Mouse (Mus musculus) MEL (cell line): Measurements from ENCODE around the gene Dock1. TPM values are rescaled to one million over a fixed set of nuclear protein-coding genes. Genes with fewer than 3 reads are reported as not detected.

Experiments
- DNase-seq: peaks from one replicate; pipeline ENCODE4 v3.0.0; 2011; ENCODE audit warnings: low read depth, low spot score
- H3K27ac ChIP-seq: 2 replicates; pipeline ENCODE4 v1.5.1; 2012; ENCODE audit warnings: low read depth, mild to moderate bottlenecking, control low read depth, low read length, moderate library complexity; ENCODE audit not compliant: control insufficient read depth
- H3K27me3 ChIP-seq, 2 experiments: fragments of 150-350 bp in 1 of 2; sonication (generic) in 1 of 2; 2 replicates each; pipeline ENCODE4 v1.6.1; 2012; ENCODE audit warnings: low read length in 2 of 2, mild to moderate bottlenecking in 2 of 2, improper control_type of control experiment in 1 of 2, moderate library complexity in 1 of 2; ENCODE audit not compliant: insufficient read depth in 2 of 2, control insufficient read depth in 1 of 2
- H3K36me3 ChIP-seq, 2 experiments: 2 replicates each; pipeline ENCODE4 v1.6.1; 2012 to 2014; ENCODE audit warnings: low read length in 2 of 2, improper control_type of control experiment in 1 of 2, inconsistent platforms in 1 of 2, mild to moderate bottlenecking in 1 of 2; ENCODE audit not compliant: insufficient read depth in 2 of 2, control insufficient read depth in 1 of 2
- H3K4me1 ChIP-seq, 2 experiments: fragments of 150-350 bp in 1 of 2; sonication (generic) in 1 of 2; 2 replicates each; pipeline ENCODE4 v1.6.1; 2012; ENCODE audit warnings: low read length in 2 of 2, improper control_type of control experiment in 1 of 2, mild to moderate bottlenecking in 1 of 2; ENCODE audit not compliant: insufficient read depth in 2 of 2, control insufficient read depth in 1 of 2
- H3K4me3 ChIP-seq, 2 experiments: fragments of 150-350 bp in 1 of 2; sonication (generic) in 1 of 2; 2 replicates each; pipeline ENCODE4 v1.5.1; 2012; ENCODE audit warnings: low read depth in 2 of 2, low read length in 2 of 2, mild to moderate bottlenecking in 2 of 2, moderate library complexity in 2 of 2, control low read depth in 1 of 2, improper control_type of control experiment in 1 of 2; ENCODE audit not compliant: control insufficient read depth in 1 of 2, insufficient read depth in 1 of 2
- H3K79me2 ChIP-seq: 2 replicates; pipeline ENCODE4 v1.6.1; 2012; ENCODE audit warnings: mild to moderate bottlenecking, low read length, moderate library complexity; ENCODE audit not compliant: control insufficient read depth, poor library complexity, insufficient read depth
- H3K9ac ChIP-seq: 2 replicates; pipeline ENCODE4 v1.6.1; 2012; ENCODE audit warnings: low read depth, mild to moderate bottlenecking, control low read depth, low read length, moderate library complexity; ENCODE audit not compliant: control insufficient read depth, poor library complexity, severe bottlenecking
- H3K9me3 ChIP-seq: fragments of 150-350 bp; sonication (generic); replicated peaks from 2 replicates; pipeline ENCODE4 v1.6.1; 2012; ENCODE audit warnings: mild to moderate bottlenecking, low read length, improper control_type of control experiment, moderate library complexity; ENCODE audit not compliant: insufficient read depth
- CHD1 ChIP-seq: IDR thresholded peaks from 2 replicates; pipeline ENCODE4 v1.6.1; 2012; ENCODE audit warnings: low read depth, mild to moderate bottlenecking, inconsistent platforms, low read length, improper control_type of control experiment
- CHD2 ChIP-seq: IDR thresholded peaks from 2 replicates; pipeline ENCODE4 v1.6.1; 2011; ENCODE audit warnings: low read length, improper control_type of control experiment
- ETS1 ChIP-seq: IDR thresholded peaks from 2 replicates; pipeline ENCODE4 v1.6.1; 2012; ENCODE audit warnings: low read depth, mild to moderate bottlenecking, inconsistent platforms, low read length, improper control_type of control experiment, moderate library complexity
- GATA1 ChIP-seq: IDR thresholded peaks from 2 replicates; pipeline ENCODE4 v1.6.1; 2011; ENCODE audit warnings: low read depth, low read length, improper control_type of control experiment
- HCFC1 ChIP-seq: IDR thresholded peaks from 2 replicates; pipeline ENCODE4 v1.6.1; 2012; ENCODE audit warnings: low read depth, mild to moderate bottlenecking, inconsistent platforms, low read length, improper control_type of control experiment, moderate library complexity
- JUND ChIP-seq: IDR thresholded peaks from 2 replicates; pipeline ENCODE4 v1.6.1; 2011; ENCODE audit warnings: low read depth, mild to moderate bottlenecking, improper control_type of control experiment, low read length
- KAT2A ChIP-seq: conservative IDR thresholded peaks from 2 replicates; pipeline ENCODE4 v1.6.1; 2012; ENCODE audit warnings: low read depth, low read length, improper control_type of control experiment, inconsistent platforms
- MAFK ChIP-seq: IDR thresholded peaks from 2 replicates; pipeline ENCODE4 v1.6.1; 2011; ENCODE audit warnings: low read depth, mild to moderate bottlenecking, low read length, improper control_type of control experiment, borderline replicate concordance
- MAX ChIP-seq: IDR thresholded peaks from 2 replicates; pipeline ENCODE4 v1.6.1; 2011; ENCODE audit warnings: low read length, improper control_type of control experiment
- MXI1 ChIP-seq: IDR thresholded peaks from 2 replicates; pipeline ENCODE4 v1.6.1; 2011; ENCODE audit warnings: mild to moderate bottlenecking, low read depth, low read length, improper control_type of control experiment
- MYB ChIP-seq: IDR thresholded peaks from 2 replicates; pipeline ENCODE4 v1.6.1; 2011; ENCODE audit warnings: mild to moderate bottlenecking, low read depth, low read length, improper control_type of control experiment
- NELFE ChIP-seq: IDR thresholded peaks from 2 replicates; pipeline ENCODE4 v1.6.1; 2011; ENCODE audit warnings: low read depth, low read length, improper control_type of control experiment
- NRF1 ChIP-seq: IDR thresholded peaks from 2 replicates; pipeline ENCODE4 v1.6.1; 2014; ENCODE audit warnings: low read depth, mild to moderate bottlenecking, inconsistent platforms, low read length, improper control_type of control experiment, moderate library complexity; ENCODE audit not compliant: poor library complexity, insufficient read depth, severe bottlenecking
- POLR2A ChIP-seq, 2 experiments: IDR thresholded peaks; 2 replicates each; pipeline ENCODE4 v1.6.1; 2011 to 2012; ENCODE audit warnings: low read length in 2 of 2, mild to moderate bottlenecking in 2 of 2, control low read depth in 1 of 2, improper control_type of control experiment in 1 of 2, low read depth in 1 of 2, moderate library complexity in 1 of 2; ENCODE audit not compliant: control insufficient read depth in 1 of 2, insufficient read depth in 1 of 2, poor library complexity in 1 of 2
- POLR2AphosphoS2 ChIP-seq: IDR thresholded peaks from 2 replicates; pipeline ENCODE4 v1.6.1; 2011; ENCODE audit warnings: low read length, improper control_type of control experiment
- POLR2AphosphoS5 ChIP-seq: IDR thresholded peaks from 2 replicates; pipeline ENCODE4 v1.6.1; 2012; ENCODE audit warnings: low read depth, borderline replicate concordance, mild to moderate bottlenecking, inconsistent platforms, low read length, moderate library complexity, mixed read lengths
- RAD21 ChIP-seq: IDR thresholded peaks from 2 replicates; pipeline ENCODE4 v1.6.1; 2011; ENCODE audit warnings: mild to moderate bottlenecking, low read depth, low read length, improper control_type of control experiment
- SMC3 ChIP-seq: IDR thresholded peaks from 2 replicates; pipeline ENCODE4 v1.6.1; 2011; ENCODE audit warnings: low read depth, low read length, improper control_type of control experiment
- TAL1 ChIP-seq: IDR thresholded peaks from 2 replicates; pipeline ENCODE4 v1.6.1; 2012; ENCODE audit warnings: mild to moderate bottlenecking, inconsistent platforms, low read length, moderate library complexity, mixed read lengths
- TBP ChIP-seq: IDR thresholded peaks from 2 replicates; pipeline ENCODE4 v1.8.0; 2011; ENCODE audit warnings: low read depth, low read length, improper control_type of control experiment
- TCF12 ChIP-seq: IDR thresholded peaks from 2 replicates; pipeline ENCODE4 v1.6.1; 2014; ENCODE audit warnings: low read depth, mild to moderate bottlenecking, inconsistent platforms, low read length, improper control_type of control experiment, moderate library complexity
- UBTF ChIP-seq: IDR thresholded peaks from 2 replicates; pipeline ENCODE4 v1.6.1; 2012; ENCODE audit warnings: low read depth, mild to moderate bottlenecking, inconsistent platforms, low read length, improper control_type of control experiment, moderate library complexity, borderline replicate concordance; ENCODE audit not compliant: insufficient read depth
- USF1 ChIP-seq: IDR thresholded peaks from 2 replicates; pipeline ENCODE4 v1.6.1; 2014; ENCODE audit warnings: low read depth, mild to moderate bottlenecking, inconsistent platforms, low read length, improper control_type of control experiment, moderate library complexity
- ZC3H11A ChIP-seq: IDR thresholded peaks from 2 replicates; pipeline ENCODE4 v1.6.1; 2012; ENCODE audit warnings: low read depth, mild to moderate bottlenecking, inconsistent platforms, low read length, improper control_type of control experiment
- ZMIZ1 ChIP-seq: IDR thresholded peaks from 2 replicates; pipeline ENCODE4 v1.6.1; 2012; ENCODE audit warnings: low read depth, mild to moderate bottlenecking, inconsistent platforms, low read length, improper control_type of control experiment, moderate library complexity
- ZNF384 ChIP-seq: IDR thresholded peaks from 2 replicates; pipeline ENCODE4 v1.6.1; 2012; ENCODE audit warnings: low read depth, mild to moderate bottlenecking, inconsistent platforms, low read length, improper control_type of control experiment
- polyA plus RNA-seq, 2 experiments: library from polyadenylated mRNA; stranded (reverse) in 1 of 2; unstranded in 1 of 2; fragments of >175 nt in 1 of 2; fragments of >200 nt in 1 of 2; gene quantifications; 2 replicates each; pipeline versions ENCODE4 v1.2.1 to v1.2.4; 2012; ENCODE audit warnings: low replicate concordance in 2 of 2, low read depth in 1 of 2; ENCODE audit not compliant: insufficient read length in 2 of 2, insufficient read depth in 1 of 2, missing spikeins in 1 of 2
- total RNA-seq: library from RNA; depleted of rRNA; stranded (reverse); fragments of 300-350 nt; gene quantifications from 2 replicates; pipeline ENCODE4 v1.2.3, GENCODE M21; 2012; rRNA removed

Gene Dock1
- total RNA-seq, result not detected in 2 replicates
- polyA plus RNA-seq, result not detected

GRCm38 (mm10) chr7:134670312-134671002 is at the start of gene Dock1:
TSS of gene Dock1 (plus strand) at chr7:134670654.
- no peak within 1 kb of the TSS for H3K4me3 ChIP-seq
- no peak for DNase-seq
- TF ChIP-seq HCFC1, result no peak
- TF ChIP-seq MYB, result no peak
- TF ChIP-seq NRF1, result no peak
- no peak for TF ChIP-seq CHD1
- TF ChIP-seq KAT2A, result no peak
- TF ChIP-seq GATA1, result no peak
- no peak for TF ChIP-seq JUND
- TF ChIP-seq MXI1, result no peak
- TF ChIP-seq TBP, result no peak
- no peak for TF ChIP-seq ZC3H11A
- TF ChIP-seq POLR2A (IDR thresholded peaks at IDR 0.05; ENCODE audit: control insufficient read depth in 1 of 2, insufficient read depth in 1 of 2, low read depth in 1 of 2, low read length in 2 of 2, poor library complexity in 1 of 2), result no peak
- no peak for TF ChIP-seq UBTF
- no peak for TF ChIP-seq USF1
- no peak for TF ChIP-seq NELFE
- TF ChIP-seq POLR2AphosphoS2, result no peak
- TF ChIP-seq MAX, result no peak
- TF ChIP-seq ZMIZ1, result no peak
- no peak for TF ChIP-seq POLR2AphosphoS5
- TF ChIP-seq CHD2, result no peak
- no peaks in the 10 kb centered on the region for H3K36me3 ChIP-seq
- no peaks in the 10 kb centered on the region for H3K9me3 ChIP-seq
- H3K79me2 ChIP-seq, result no peaks in the 10 kb centered on the region
- no peaks in the 10 kb centered on the region for H3K4me1 ChIP-seq
- no peaks in the 10 kb centered on the region for H3K27me3 ChIP-seq
- no peak within 1 kb of the TSS for H3K9ac ChIP-seq
- no peak within 1 kb of the TSS for H3K27ac ChIP-seq

GRCm38 (mm10) chr7:134627906-134628305 is 42.5 kb upstream of the Dock1 start:
- Histone ChIP-seq H3K36me3 (no peaks in the 10 kb centered on the region), H3K4me3 (no peak overlapping the region), H3K27ac (no peak overlapping the region), H3K79me2 (no peaks in the 10 kb centered on the region), H3K9ac (no peak overlapping the region), H3K9me3 (no peaks in the 10 kb centered on the region), H3K27me3 (no peaks in the 10 kb centered on the region), H3K4me1 (no peaks in the 10 kb centered on the region)
- DNase-seq, result no peak
- TF ChIP-seq POLR2AphosphoS2 (no peak), JUND (no peak), NELFE (no peak), POLR2AphosphoS5 (no peak), HCFC1 (no peak), ZMIZ1 (no peak), SMC3 (no peak), CHD1 (no peak), RAD21 (no peak), MAFK (no peak), MYB (no peak), ZNF384 (no peak), MXI1 (no peak), TCF12 (no peak), TAL1 (no peak), KAT2A (no peak), ZC3H11A (no peak), ETS1 (no peak)
